Mouse (Mus musculus) liver, embryonic 12.5 days (tissue): ENCODE data around the gene Arhgap10. TPM values are rescaled to one million over a fixed set of nuclear protein-coding genes. Genes with fewer than 3 reads are reported as not detected.

ENCODE experiments used
- ATAC-seq: fragments of 200-750 bp; cut with Nextera tagmentation; 2 replicates; pipeline ENCODE4 v1.8.0; 2017; ENCODE audit warnings: moderate number of reproducible peaks, mild to moderate bottlenecking, moderate library complexity
- H3K27ac ChIP-seq: fragments of 300-500 bp; sonication (generic); 2 replicates; pipeline ENCODE4 v1.5.1; 2016; ENCODE audit warnings: mild to moderate bottlenecking
- H3K27me3 ChIP-seq: fragments of 300-500 bp; sonication (generic); replicated peaks from 2 replicates; pipeline ENCODE4 v1.6.1; 2016; ENCODE audit warnings: mild to moderate bottlenecking, moderate library complexity
- H3K36me3 ChIP-seq: fragments of 300-500 bp; sonication (generic); 2 replicates; pipeline ENCODE4 v1.6.1; 2016; ENCODE audit warnings: mild to moderate bottlenecking, moderate library complexity
- H3K4me1 ChIP-seq: fragments of 300-500 bp; sonication (generic); 2 replicates; pipeline ENCODE4 v1.6.1; 2016
- H3K4me2 ChIP-seq: fragments of 300-500 bp; sonication (generic); 2 replicates; pipeline ENCODE4 v1.6.1; 2016; ENCODE audit warnings: mild to moderate bottlenecking, moderate library complexity
- H3K4me3 ChIP-seq: fragments of 300-500 bp; sonication (generic); 2 replicates; pipeline ENCODE4 v1.5.1; 2016; ENCODE audit warnings: mild to moderate bottlenecking, moderate library complexity
- H3K9ac ChIP-seq: fragments of 300-500 bp; sonication (generic); 2 replicates; pipeline ENCODE4 v1.6.1; 2016; ENCODE audit warnings: mild to moderate bottlenecking, moderate library complexity
- H3K9me3 ChIP-seq: fragments of 300-500 bp; sonication (generic); replicated peaks from 2 replicates; pipeline ENCODE4 v1.6.1; 2016; ENCODE audit warnings: mild to moderate bottlenecking, moderate library complexity
- WGBS: fragments of 180-500 bp; shearing (Covaris S2); methylation state at CpG from one replicate; pipeline ENCODE4 v1.1.7; 2016; ENCODE audit not compliant: insufficient replicate concordance; 5-methylcytosine and 5-hydroxymethylcytosine counted together
- polyA plus RNA-seq: library from polyadenylated mRNA; unstranded; fragments of >200 nt; fragmentation: Nextera tagmentation; extraction: Ambion mirVana; gene quantifications from 2 replicates; pipeline ENCODE4 v1.2.1, GENCODE M21; 2016

Gene Arhgap10
- polyA plus RNA-seq, 1 experiment from 2014 or later = 13.8 TPM

DNA sequence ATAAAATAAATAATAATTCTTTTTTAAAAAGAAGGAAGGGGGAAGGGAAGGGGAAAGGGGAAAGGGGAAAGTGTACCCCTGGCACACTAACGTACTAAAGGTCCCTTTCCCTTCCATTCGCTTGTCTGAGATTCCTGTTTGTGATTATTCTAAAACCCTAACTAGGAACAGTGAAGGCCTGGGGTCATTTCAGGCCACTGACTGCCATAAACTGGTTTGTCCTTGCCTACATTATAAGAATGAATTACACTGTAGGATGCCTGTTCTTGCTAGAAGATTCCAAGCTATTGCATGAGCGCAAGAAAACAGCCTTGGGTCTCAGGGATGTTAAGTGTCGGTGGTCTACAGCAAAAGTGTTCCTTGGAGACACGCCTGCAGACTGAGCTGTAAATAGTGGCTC lies 263.3 kb downstream of the Arhgap10 start:
- H3K27me3 ChIP-seq = no peaks in the 10 kb centered on the region
- peaks cover 54% of the 10 kb centered on the region for H3K36me3 ChIP-seq
- no peak overlapping the region for H3K27ac ChIP-seq
- no peak overlapping the region for H3K4me2 ChIP-seq
- H3K4me3 ChIP-seq = no peak overlapping the region
- H3K9me3 ChIP-seq = no peaks in the 10 kb centered on the region
- WGBS = 80% methylated on average over 5 of the region's 5 CpGs
- no peak overlapping the region for H3K9ac ChIP-seq
- H3K4me1 ChIP-seq = no peaks in the 10 kb centered on the region
- no peak for ATAC-seq

DNA sequence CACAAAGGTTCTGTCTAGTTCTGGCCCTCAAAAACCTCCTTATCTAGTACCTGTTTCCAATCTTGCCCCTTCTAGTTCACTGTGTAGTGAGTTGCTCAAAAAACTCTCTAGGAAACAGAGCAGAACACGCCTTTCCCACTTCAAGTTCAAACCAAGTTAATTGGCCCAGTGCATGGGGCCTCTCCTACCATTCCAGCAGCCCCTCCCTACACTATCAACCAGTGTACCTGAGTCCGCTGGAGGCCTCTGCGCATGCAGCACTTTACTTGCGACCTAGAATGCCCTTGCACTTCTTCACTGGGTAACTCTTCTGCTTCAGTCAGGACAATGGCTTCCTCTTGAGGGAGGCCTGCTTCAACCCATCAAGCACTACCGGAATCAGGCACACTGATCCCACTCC lies 266.6 kb downstream of the Arhgap10 start:
- no peak overlapping the region for H3K4me3 ChIP-seq
- H3K36me3 ChIP-seq = peaks cover 47% of the 10 kb centered on the region
- H3K27ac ChIP-seq = no peak overlapping the region
- no peaks in the 10 kb centered on the region for H3K4me1 ChIP-seq
- 82% methylated on average over 5 of the region's 5 CpGs for WGBS
- H3K9me3 ChIP-seq = no peaks in the 10 kb centered on the region
- H3K9ac ChIP-seq = no peak overlapping the region
- no peak overlapping the region for H3K4me2 ChIP-seq
- H3K27me3 ChIP-seq = no peaks in the 10 kb centered on the region
- no peak for ATAC-seq

DNA sequence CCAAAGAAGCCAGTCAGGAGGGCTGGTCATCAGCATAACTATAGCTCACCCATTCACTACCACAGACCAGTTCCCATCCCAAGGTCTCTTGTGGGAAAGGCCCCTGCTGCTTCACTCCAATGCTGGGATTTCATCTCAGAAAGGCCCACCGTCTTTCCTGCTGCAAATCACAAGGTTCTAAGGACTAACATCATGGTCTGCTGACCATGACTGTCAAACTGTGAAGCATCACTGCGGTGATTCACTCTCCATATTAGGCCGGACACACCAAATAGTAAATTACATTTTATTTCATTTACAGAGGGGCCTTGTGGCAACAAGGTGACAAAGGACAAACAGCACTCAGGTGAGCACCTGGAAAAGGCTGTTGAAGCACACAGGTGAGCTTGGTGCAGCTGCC lies 267.7 kb downstream of the Arhgap10 start:
- H3K9me3 ChIP-seq = no peaks in the 10 kb centered on the region
- no peak for ATAC-seq
- no peak overlapping the region for H3K4me3 ChIP-seq
- WGBS = 84% methylated on average over 3 of the region's 3 CpGs
- peaks cover 43% of the 10 kb centered on the region for H3K36me3 ChIP-seq
- H3K4me2 ChIP-seq = no peak overlapping the region
- no peak overlapping the region for H3K27ac ChIP-seq
- no peaks in the 10 kb centered on the region for H3K4me1 ChIP-seq
- H3K27me3 ChIP-seq = no peaks in the 10 kb centered on the region
- H3K9ac ChIP-seq = no peak overlapping the region

DNA sequence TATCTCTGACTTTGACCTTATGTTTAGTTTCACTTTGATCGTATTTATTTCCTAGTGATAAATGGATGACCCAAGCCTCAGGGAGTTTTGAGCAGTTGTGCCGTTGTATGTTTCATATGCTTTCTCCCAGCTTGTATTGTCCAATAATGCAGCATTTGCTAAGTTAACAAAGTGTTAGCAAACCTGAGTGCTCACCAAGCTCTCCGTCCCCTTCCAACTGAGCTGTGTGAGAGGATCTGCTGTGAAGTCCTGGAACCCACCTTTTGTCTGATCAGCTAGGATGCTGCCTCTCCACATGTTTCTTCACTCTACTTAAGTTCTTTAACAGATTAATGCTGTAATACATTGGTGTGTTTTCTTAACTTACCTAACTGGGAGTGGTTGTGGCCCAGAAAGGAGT lies 276.4 kb downstream of the Arhgap10 start:
- no peaks in the 10 kb centered on the region for H3K9me3 ChIP-seq
- no peak overlapping the region for H3K9ac ChIP-seq
- no peaks in the 10 kb centered on the region for H3K36me3 ChIP-seq
- WGBS = 79% methylated on average over 3 of the region's 3 CpGs
- no peaks in the 10 kb centered on the region for H3K4me1 ChIP-seq
- no peak for ATAC-seq
- H3K4me2 ChIP-seq = no peak overlapping the region
- H3K4me3 ChIP-seq = no peak overlapping the region
- no peak overlapping the region for H3K27ac ChIP-seq
- H3K27me3 ChIP-seq = no peaks in the 10 kb centered on the region

DNA sequence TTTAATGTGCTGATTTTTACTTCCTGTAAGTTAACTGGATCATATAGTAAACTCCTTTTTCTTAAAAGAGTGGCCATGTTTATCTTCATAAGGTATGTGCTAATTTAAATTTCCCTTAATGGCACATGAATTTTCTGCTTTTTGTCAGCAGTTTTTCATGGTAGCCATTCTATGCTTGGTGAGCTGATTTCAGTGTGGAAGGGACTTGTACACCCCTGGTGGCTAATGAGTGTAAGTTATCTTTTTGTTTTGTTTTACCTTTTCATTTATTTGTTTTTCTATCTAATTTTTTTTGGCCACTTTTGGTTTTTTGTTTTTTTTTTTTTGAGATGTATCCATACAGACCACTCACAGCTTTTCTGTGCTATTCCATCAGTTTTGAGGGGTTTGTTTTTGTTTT lies 278.3 kb downstream of the Arhgap10 start:
- ATAC-seq = no peak
- H3K9me3 ChIP-seq = no peaks in the 10 kb centered on the region
- H3K27ac ChIP-seq = no peak overlapping the region

DNA sequence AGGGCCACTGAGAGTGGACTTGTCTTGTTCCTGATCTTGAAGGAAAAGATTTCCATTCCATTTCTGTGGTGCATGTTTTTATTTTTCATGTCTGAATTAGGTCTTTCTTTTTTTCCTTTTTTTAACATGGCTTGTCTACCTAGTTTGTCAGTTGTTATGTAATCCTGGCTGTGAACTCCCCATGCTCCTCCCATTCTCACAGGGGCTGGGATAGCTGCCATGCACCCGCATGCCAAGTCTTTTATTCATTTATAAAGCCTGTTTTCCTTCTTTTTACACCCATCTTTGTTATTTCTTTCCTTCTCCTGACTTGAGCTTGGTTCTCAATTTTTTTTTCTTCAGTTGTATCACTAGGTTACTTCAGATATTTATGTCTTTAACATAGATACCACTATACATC lies 281.1 kb downstream of the Arhgap10 start:
- Histone ChIP-seq H3K9ac (no peak overlapping the region), H3K27ac (no peak overlapping the region), H3K4me3 (no peak overlapping the region), H3K4me1 (no peaks in the 10 kb centered on the region), H3K4me2 (no peak overlapping the region), H3K36me3 (no peaks in the 10 kb centered on the region), H3K27me3 (no peaks in the 10 kb centered on the region), H3K9me3 (no peaks in the 10 kb centered on the region)
- ATAC-seq = no peak
- 69% methylated on average over 1 of the region's 1 CpGs for WGBS

More for the DNA sequence above, 278.3 kb downstream of the Arhgap10 start:
- Histone ChIP-seq H3K27me3 (no peaks in the 10 kb centered on the region), H3K36me3 (no peaks in the 10 kb centered on the region), H3K4me2 (no peak overlapping the region), H3K9ac (no peak overlapping the region), H3K4me1 (no peaks in the 10 kb centered on the region), H3K4me3 (no peak overlapping the region)

DNA sequence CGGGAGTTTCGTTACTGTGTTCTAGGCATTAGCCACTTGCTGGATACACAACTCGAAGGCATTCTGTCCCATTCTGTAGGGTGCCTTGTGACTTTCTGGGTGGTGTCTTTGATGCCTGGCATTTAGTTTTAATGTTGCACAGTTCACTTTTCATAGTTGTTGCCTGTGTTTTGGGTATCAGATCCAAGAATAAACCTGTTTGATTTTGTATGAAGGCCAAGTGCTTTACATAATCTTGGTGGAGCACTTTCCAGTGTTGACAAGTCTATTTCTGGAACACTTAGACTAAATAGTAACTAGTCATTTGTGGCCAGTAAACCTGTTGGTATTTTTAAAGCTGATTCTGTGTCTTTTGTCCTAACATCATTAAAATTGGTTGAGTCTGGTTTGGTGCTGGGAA lies 285.3 kb downstream of the Arhgap10 start:
- Histone ChIP-seq H3K9me3 (no peaks in the 10 kb centered on the region), H3K27ac (no peak overlapping the region), H3K27me3 (no peaks in the 10 kb centered on the region), H3K4me3 (no peak overlapping the region), H3K4me1 (no peaks in the 10 kb centered on the region), H3K9ac (no peak overlapping the region), H3K4me2 (no peak overlapping the region), H3K36me3 (no peaks in the 10 kb centered on the region)
- no peak for ATAC-seq
- WGBS = 73% methylated on average over 3 of the region's 3 CpGs

DNA sequence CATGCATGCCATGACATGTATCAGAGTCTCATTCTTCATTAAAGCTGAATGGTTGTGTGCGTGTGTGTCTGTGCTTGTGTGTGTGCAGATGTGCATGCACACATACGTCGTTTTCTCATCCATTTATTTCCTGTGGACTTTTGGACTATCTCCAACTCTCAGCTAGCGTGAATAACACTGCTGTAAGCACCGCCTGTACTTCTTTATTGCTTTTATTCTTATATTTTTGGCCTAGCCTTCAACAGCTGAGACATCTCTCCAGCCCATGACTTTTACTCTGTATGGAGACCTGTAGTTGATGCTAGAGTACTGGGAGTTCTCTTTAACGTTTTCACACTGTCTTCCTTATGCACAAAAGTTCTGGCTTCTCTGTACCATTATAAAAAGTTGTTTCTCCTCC lies 285.9 kb downstream of the Arhgap10 start:
- no peaks in the 10 kb centered on the region for H3K9me3 ChIP-seq
- H3K27me3 ChIP-seq = no peaks in the 10 kb centered on the region
- no peak overlapping the region for H3K4me3 ChIP-seq
- no peaks in the 10 kb centered on the region for H3K4me1 ChIP-seq
- no peaks in the 10 kb centered on the region for H3K36me3 ChIP-seq
- no peak overlapping the region for H3K4me2 ChIP-seq
- ATAC-seq = no peak
- WGBS = 66% methylated on average over 6 of the region's 6 CpGs
- no peak overlapping the region for H3K27ac ChIP-seq
- no peak overlapping the region for H3K9ac ChIP-seq

DNA sequence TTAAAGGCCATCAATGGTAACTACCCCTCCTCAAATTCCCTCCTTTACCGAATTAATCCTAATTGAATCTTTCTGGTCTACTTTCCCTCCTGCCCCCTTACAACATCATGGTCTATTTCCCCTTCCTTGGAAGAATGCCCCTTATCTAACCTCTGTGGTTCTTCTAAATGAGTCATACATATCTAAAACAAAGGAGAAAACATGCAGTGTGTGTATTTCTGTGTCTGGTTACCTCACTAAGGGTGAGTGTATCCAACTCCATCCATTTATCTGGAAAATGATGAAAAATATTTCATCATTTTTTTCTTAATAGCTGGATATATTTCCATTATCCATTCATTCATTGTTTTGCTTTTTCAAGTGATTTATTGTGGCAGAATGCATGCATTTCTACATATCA lies 286.5 kb downstream of the Arhgap10 start:
- ATAC-seq = no peak
- no peak overlapping the region for H3K27ac ChIP-seq

DNA sequence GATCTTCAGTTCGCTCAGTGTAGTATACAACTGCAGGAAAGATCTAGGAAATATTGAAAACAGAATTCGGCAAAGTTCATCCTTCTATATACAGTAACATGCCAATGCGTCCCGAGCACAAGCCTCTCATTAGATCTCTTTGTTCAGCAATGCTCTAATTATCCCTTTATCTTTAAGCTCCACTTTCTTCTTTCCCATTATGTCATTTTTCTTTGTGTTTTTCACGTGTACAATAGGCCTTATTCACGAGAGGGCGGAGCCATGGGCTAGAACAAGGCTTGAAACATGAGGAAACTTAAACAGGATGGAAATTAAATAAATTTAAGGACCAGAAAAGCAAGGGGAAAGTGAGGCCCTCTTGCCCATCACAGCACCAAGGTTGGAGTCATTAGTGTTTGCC lies 289.1 kb downstream of the Arhgap10 start:
- no peak for ATAC-seq
- H3K9ac ChIP-seq = no peak overlapping the region
- no peaks in the 10 kb centered on the region for H3K4me1 ChIP-seq
- H3K9me3 ChIP-seq = no peaks in the 10 kb centered on the region
- H3K27me3 ChIP-seq = no peaks in the 10 kb centered on the region
- no peaks in the 10 kb centered on the region for H3K36me3 ChIP-seq
- H3K4me3 ChIP-seq = no peak overlapping the region
- no peak overlapping the region for H3K4me2 ChIP-seq
- WGBS = 65% methylated on average over 7 of the region's 7 CpGs
- no peak overlapping the region for H3K27ac ChIP-seq

More for the DNA sequence above, 286.5 kb downstream of the Arhgap10 start:
- 54% methylated on average over 1 of the region's 1 CpGs for WGBS
- no peaks in the 10 kb centered on the region for H3K4me1 ChIP-seq
- H3K9me3 ChIP-seq = no peaks in the 10 kb centered on the region
- no peak overlapping the region for H3K9ac ChIP-seq
- H3K4me2 ChIP-seq = no peak overlapping the region
- H3K4me3 ChIP-seq = no peak overlapping the region
- no peaks in the 10 kb centered on the region for H3K27me3 ChIP-seq
- H3K36me3 ChIP-seq = no peaks in the 10 kb centered on the region

DNA sequence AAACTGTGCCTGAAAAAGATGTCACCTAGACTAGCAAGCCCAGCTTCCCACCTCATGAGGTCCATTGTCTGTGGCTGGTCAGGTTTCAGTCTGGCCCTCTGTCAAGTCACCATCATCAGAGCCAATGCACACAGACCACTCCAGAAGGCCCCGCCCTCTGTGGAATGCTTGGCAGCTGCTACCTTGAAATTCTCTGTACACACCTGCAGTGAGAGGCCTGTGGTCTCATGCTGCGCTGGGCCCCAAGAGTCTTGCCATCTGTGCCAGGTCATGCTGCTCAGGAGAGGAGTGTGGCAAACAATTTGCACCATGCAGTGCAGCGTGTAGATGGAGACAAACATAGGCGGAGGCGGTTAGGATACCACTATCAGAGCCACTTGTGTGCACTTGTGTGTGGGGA lies 290.0 kb downstream of the Arhgap10 start:
- 82% methylated on average over 5 of the region's 5 CpGs for WGBS
- Histone ChIP-seq H3K4me3 (no peak overlapping the region), H3K4me1 (no peaks in the 10 kb centered on the region), H3K36me3 (no peaks in the 10 kb centered on the region), H3K9ac (no peak overlapping the region), H3K4me2 (no peak overlapping the region), H3K9me3 (no peaks in the 10 kb centered on the region), H3K27me3 (no peaks in the 10 kb centered on the region), H3K27ac (no peak overlapping the region)
- no peak for ATAC-seq

DNA sequence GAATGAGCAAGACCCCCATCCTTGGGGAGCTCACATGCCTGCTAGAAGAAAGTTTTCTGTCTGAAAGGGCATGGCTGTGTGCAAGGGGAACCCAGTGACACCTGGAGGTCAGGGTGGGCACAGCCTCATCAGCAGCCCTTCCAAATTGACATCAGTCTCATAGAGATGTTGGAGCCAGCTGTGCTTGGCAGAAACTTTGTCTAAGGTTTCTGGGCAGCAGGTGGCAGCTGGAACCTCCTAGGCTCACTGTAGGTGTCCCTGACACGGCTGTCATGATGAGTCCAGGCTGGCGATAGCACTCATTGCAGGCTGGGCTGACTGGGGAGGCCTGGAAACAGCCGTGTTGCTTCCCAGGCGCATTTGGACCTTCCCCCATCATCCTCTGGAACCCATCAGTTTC lies 294.6 kb downstream of the Arhgap10 start:
- 66% methylated on average over 4 of the region's 4 CpGs for WGBS
- no peak for ATAC-seq
- Histone ChIP-seq H3K9me3 (no peaks in the 10 kb centered on the region), H3K9ac (no peak overlapping the region), H3K4me1 (no peaks in the 10 kb centered on the region), H3K4me2 (no peak overlapping the region), H3K27ac (no peak overlapping the region), H3K27me3 (no peaks in the 10 kb centered on the region), H3K36me3 (no peaks in the 10 kb centered on the region), H3K4me3 (no peak overlapping the region)

DNA sequence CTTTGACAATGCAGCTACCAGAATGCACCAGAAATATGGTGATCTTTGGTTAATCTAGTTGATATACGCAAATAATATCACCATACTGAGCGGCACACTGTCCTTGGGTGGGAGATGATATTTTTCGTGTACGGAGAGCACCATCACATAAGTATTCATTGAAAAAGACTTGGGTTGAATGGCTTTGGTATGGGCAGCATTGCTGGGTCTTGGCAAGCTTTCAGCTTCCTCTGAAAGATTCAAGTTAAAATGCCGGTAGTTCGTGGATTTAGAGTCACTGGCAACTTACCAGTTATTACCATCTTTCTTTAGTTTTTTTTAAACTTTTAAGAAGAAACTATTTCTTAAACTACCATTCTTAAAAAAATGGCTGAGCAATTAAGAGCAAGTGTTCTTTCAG lies 302.6 kb downstream of the Arhgap10 start:
- Histone ChIP-seq H3K4me3 (no peak overlapping the region), H3K36me3 (no peaks in the 10 kb centered on the region), H3K4me2 (no peak overlapping the region), H3K9me3 (no peaks in the 10 kb centered on the region), H3K27ac (no peak overlapping the region), H3K4me1 (no peaks in the 10 kb centered on the region), H3K9ac (no peak overlapping the region), H3K27me3 (no peaks in the 10 kb centered on the region)
- 78% methylated on average over 6 of the region's 6 CpGs for WGBS
- no peak for ATAC-seq
